Mouse (Mus musculus) midbrain, embryonic 14.5 days (tissue): ENCODE data around the gene Vav3. TPM values are rescaled to one million over a fixed set of nuclear protein-coding genes. Genes with fewer than 3 reads are reported as not detected.

Source experiments
- ATAC-seq: fragments of 200-750 bp; cut with Nextera tagmentation; 2 replicates; pipeline ENCODE4 v1.8.0; 2017; ENCODE audit warnings: moderate number of reproducible peaks, moderate library complexity; ENCODE audit not compliant: low FRiP score, low TSS enrichment
- DNase-seq: peaks from one replicate; pipeline ENCODE4 v3.0.0-alpha.2; 2015
- H3K27ac ChIP-seq: fragments of 300-500 bp; sonication (generic); replicated peaks from 2 replicates; pipeline ENCODE4 v1.5.1; 2014; ENCODE audit warnings: mild to moderate bottlenecking, low read depth, low read length, moderate library complexity
- H3K27me3 ChIP-seq: fragments of 300-500 bp; sonication (generic); 2 replicates; pipeline ENCODE4 v1.6.1; 2014; ENCODE audit warnings: low read length, control low read depth, mixed read lengths; ENCODE audit not compliant: control insufficient read depth, insufficient read depth
- H3K36me3 ChIP-seq: fragments of 300-500 bp; sonication (generic); 2 replicates; pipeline ENCODE4 v1.6.1; 2014; ENCODE audit warnings: low read length, control low read depth; ENCODE audit not compliant: control insufficient read depth, insufficient read depth
- H3K4me1 ChIP-seq: fragments of 300-500 bp; sonication (generic); 2 replicates; pipeline ENCODE4 v1.6.1; 2014; ENCODE audit warnings: mild to moderate bottlenecking, antibody characterized with exemption, low read length, control low read depth; ENCODE audit not compliant: control insufficient read depth, insufficient read depth
- H3K4me2 ChIP-seq: fragments of 300-500 bp; sonication (generic); 2 replicates; pipeline ENCODE4 v1.6.1; 2014; ENCODE audit warnings: mild to moderate bottlenecking, low read length, moderate library complexity
- H3K4me3 ChIP-seq: fragments of 300-500 bp; sonication (generic); replicated peaks from 2 replicates; pipeline ENCODE4 v1.5.1; 2014; ENCODE audit warnings: low read depth, low read length
- H3K9ac ChIP-seq: fragments of 300-500 bp; sonication (generic); replicated peaks from 2 replicates; pipeline ENCODE4 v1.6.1; 2014; ENCODE audit warnings: mild to moderate bottlenecking, low read length, moderate library complexity
- H3K9me3 ChIP-seq: fragments of 300-500 bp; sonication (generic); 2 replicates; pipeline ENCODE4 v1.6.1; 2016; ENCODE audit warnings: low read length, control low read depth, mixed read lengths; ENCODE audit not compliant: control insufficient read depth
- WGBS: fragments of 180-500 bp; shearing (Covaris S2); extraction: QIAGEN DNeasy Blood & Tissue Kit; methylation state at CpG from one replicate; pipeline ENCODE4 v1.1.7; 2014; 5-methylcytosine and 5-hydroxymethylcytosine counted together
- polyA plus RNA-seq: library from polyadenylated mRNA; unstranded; fragments of >200 nt; fragmentation: Nextera tagmentation; extraction: Ambion mirVana; gene quantifications from 2 replicates; pipeline ENCODE4 v1.2.1, GENCODE M21; 2014

Vav3 gene
- polyA plus RNA-seq, 1 experiment from 2014 or later, result 37.3 TPM

DNA sequence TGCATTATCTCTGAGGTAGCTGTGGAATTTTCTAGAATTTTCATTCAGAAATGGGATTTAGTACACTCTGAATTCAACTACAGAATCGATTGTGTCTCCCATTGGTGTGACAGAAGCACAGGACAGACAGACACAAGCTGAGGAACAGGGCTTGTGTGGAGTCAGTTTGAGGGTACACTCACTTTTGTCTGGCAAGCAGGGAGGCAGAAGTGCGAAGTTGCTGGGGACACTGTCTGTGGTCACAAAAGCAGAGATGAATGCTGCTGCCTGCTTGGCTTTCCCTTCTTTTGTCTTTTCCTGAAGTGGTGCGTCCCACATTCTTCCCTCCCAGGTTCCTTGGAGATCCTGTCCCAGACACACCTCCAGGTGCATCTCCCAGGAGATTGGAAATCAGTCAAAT, 28.6 kb upstream of the Vav3 start:
- 53% methylated on average over 3 of the region's 3 CpGs for WGBS
- H3K36me3 ChIP-seq, result no peaks in the 10 kb centered on the region

DNA sequence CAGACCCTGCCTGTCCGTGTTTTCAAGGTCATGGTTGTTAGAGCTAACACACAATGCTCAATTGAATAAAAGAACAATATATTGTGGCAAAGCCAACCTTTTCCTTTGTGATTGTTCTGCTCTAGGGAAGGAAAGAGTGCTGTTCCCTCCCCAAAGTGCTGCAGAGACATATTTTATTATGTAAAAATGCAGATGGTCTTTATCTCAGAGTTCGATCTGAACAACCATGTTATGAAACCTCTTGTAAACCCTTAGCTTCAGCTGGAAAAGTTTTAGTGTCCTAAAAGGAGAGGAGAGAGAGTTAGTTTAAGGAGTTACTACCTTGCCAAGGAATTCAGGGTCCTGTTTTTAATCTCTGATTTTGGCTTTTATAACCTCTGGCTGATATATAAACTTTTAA, 27.0 kb upstream of the Vav3 start:
- Histone ChIP-seq H3K4me2 (no peak overlapping the region), H3K36me3 (no peaks in the 10 kb centered on the region), H3K9me3 (no peaks in the 10 kb centered on the region), H3K27me3 (no peaks in the 10 kb centered on the region), H3K9ac (no peak overlapping the region), H3K27ac (no peak overlapping the region), H3K4me1 (no peaks in the 10 kb centered on the region), H3K4me3 (no peak overlapping the region)
- WGBS, result 35% methylated on average over 2 of the region's 2 CpGs
- ATAC-seq (no peak), DNase-seq (no peak)

More for the DNA sequence above, 28.6 kb upstream of the Vav3 start:
- no peak overlapping the region for H3K4me2 ChIP-seq
- no peaks in the 10 kb centered on the region for H3K4me1 ChIP-seq
- H3K9ac ChIP-seq, result no peak overlapping the region
- DNase-seq (no peak), ATAC-seq (no peak)
- no peak overlapping the region for H3K4me3 ChIP-seq
- H3K9me3 ChIP-seq, result no peaks in the 10 kb centered on the region
- no peak overlapping the region for H3K27ac ChIP-seq
- H3K27me3 ChIP-seq, result no peaks in the 10 kb centered on the region

DNA sequence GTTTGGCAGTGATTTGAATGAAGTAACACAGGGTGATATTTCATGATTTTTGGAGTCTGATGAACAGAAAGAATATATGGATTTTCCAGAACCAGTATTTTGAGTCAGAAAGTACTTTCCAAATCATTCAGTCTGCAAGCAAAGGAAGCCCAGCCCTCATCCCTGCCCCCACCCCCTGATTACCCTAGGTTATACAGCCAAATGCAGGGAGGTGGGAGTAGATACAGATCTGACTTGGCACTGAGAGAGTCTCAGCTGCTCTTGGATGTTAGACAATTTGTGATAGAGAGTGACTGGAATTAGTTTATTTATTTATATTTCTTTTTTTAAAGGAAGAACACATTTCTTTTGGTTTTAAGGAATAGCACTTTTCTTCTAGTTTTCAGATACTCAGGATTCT, 18.2 kb upstream of the Vav3 start:
- Histone ChIP-seq H3K4me2 (no peak overlapping the region), H3K36me3 (no peaks in the 10 kb centered on the region), H3K27me3 (no peaks in the 10 kb centered on the region), H3K4me3 (no peak overlapping the region), H3K9me3 (no peaks in the 10 kb centered on the region), H3K4me1 (no peaks in the 10 kb centered on the region), H3K27ac (no peak overlapping the region), H3K9ac (no peak overlapping the region)
- no peak for ATAC-seq
- no peak for DNase-seq

DNA sequence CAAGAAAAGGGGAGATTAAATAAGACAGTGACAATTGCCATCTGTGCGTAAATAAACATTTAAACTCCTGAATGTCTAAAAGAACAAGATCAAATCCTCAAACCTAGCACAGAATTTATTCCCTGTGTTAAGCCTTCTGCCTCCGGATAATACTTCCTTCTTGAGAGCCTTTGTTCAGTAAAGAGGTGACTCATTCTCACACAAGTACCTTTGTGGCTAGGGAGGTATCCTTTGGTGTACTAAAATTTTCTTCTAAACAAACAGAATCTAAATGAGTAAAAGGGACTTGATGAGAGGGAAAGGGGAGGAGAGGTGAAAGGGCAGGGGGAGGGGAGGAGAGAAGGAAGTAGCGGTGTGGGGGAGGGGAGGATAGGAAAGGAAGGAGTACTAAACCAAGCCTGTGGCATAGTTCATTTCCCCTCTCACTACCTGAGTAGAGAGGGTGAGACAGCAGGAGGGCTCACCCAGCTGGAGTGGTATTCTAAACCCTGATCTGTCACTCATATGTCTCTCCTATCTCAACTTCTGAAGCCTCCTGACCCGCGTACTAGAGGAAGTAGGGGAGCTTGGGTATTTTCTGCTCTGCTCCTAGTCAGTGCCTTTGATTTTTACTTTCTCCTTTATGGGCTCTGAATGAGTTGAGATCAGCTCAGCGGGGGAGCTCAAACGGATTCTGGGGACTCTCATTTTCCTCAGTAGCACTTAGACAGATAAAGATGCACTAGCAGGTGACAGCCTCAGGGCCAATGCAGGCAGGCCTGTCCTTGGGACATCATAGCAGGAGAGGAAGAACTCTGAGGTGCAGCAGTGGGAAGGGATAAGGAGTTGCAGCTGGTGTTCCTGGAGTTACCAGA, 16.8 kb upstream of the Vav3 start:
- H3K4me1 ChIP-seq, result no peaks in the 10 kb centered on the region
- no peaks in the 10 kb centered on the region for H3K27me3 ChIP-seq
- no peak overlapping the region for H3K4me3 ChIP-seq
- 60% methylated on average over 7 of the region's 7 CpGs for WGBS
- DNase-seq (no peak), ATAC-seq (no peak)
- H3K9me3 ChIP-seq, result no peaks in the 10 kb centered on the region
- H3K27ac ChIP-seq, result no peak overlapping the region
- H3K4me2 ChIP-seq, result no peak overlapping the region
- H3K9ac ChIP-seq, result no peak overlapping the region
- H3K36me3 ChIP-seq, result no peaks in the 10 kb centered on the region

DNA sequence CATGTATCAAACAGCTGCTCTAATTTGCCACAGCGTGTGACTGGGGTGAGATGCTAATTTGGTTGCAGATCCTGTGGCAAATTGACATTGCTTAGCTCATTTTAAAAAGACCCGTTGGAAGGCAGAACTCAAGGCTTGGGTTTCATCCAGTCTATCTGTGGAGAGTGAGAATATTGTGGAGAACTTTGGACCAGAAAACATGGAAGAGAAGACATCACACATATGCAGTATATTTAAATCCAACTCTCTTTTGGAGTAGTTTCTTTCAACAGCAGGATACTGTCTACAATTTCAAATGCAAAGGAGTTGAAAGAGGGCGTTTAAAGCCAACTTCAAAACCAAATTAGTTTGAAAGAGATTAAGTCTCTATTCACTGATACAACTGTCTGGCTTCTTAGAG, 13.3 kb upstream of the Vav3 start:
- Histone ChIP-seq H3K27ac (0 out of 2 replicates have a peak overlapping the region, but pooled peaks have one; percentile 8), H3K4me3 (no peak overlapping the region), H3K4me1 (no peaks in the 10 kb centered on the region), H3K9ac (no peak overlapping the region), H3K9me3 (no peaks in the 10 kb centered on the region), H3K36me3 (no peaks in the 10 kb centered on the region), H3K27me3 (no peaks in the 10 kb centered on the region), H3K4me2 (no peak overlapping the region)
- no peak for DNase-seq
- no peak for ATAC-seq
- 56% methylated on average over 3 of the region's 3 CpGs for WGBS

DNA sequence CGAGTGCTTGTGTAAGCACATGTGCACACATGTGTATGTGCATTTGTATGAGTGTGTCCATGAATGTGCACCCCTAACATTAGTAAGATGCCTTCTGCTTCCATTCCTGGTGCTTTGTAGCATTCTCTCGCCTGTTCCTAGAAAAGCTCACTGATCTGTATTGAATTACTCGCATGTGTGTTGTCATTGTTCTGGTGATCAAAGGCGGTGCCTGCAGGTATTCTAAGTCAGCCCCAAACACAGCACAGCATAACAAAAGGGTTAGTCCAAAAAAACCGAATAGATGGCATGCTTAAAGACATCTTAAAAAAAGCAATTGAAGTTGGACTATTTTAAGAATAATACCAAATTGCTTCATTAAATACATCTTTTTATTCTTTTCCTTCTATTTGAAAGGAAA, 7.7 kb upstream of the Vav3 start:
- no peaks in the 10 kb centered on the region for H3K27me3 ChIP-seq
- peak; percentile 51 for DNase-seq
- ATAC-seq, result no peak
- H3K4me1 ChIP-seq, result no peaks in the 10 kb centered on the region
- H3K27ac ChIP-seq, result 0 out of 2 replicates have a peak overlapping the region, but pooled peaks have one; percentile 20
- H3K9ac ChIP-seq, result no peak overlapping the region
- 32% methylated on average over 5 of the region's 5 CpGs for whole genome bisulfite sequencing
- no peaks in the 10 kb centered on the region for H3K9me3 ChIP-seq
- H3K4me3 ChIP-seq, result no peak overlapping the region
- no peaks in the 10 kb centered on the region for H3K36me3 ChIP-seq
- H3K4me2 ChIP-seq, result no peak overlapping the region

DNA sequence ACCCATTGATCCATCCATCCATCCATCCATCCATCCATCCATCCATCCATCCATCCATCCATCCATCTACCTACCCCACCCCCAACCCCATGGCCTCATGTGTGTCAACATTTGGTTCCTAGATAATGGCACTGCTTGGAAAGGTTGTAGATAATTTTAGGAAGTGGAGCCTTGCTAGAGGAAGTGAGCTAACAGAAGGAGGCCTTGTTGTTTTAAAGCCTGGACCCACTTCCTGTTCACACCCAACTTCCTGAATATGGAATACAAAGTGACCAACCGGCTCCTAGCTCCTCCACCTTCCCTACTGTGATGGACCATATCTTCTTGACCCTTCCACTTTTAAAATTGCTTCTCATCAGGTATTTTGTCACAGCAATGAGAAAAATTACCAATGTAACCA, 5.0 kb upstream of the Vav3 start:
- Histone ChIP-seq H3K36me3 (no peaks in the 10 kb centered on the region), H3K27ac (no peak overlapping the region), H3K9ac (no peak overlapping the region), H3K4me1 (no peaks in the 10 kb centered on the region), H3K4me3 (no peak overlapping the region), H3K4me2 (no peak overlapping the region), H3K27me3 (no peaks in the 10 kb centered on the region), H3K9me3 (no peaks in the 10 kb centered on the region)
- DNase-seq (no peak), ATAC-seq (no peak)
- WGBS, result 85% methylated on average over 1 of the region's 1 CpGs

DNA sequence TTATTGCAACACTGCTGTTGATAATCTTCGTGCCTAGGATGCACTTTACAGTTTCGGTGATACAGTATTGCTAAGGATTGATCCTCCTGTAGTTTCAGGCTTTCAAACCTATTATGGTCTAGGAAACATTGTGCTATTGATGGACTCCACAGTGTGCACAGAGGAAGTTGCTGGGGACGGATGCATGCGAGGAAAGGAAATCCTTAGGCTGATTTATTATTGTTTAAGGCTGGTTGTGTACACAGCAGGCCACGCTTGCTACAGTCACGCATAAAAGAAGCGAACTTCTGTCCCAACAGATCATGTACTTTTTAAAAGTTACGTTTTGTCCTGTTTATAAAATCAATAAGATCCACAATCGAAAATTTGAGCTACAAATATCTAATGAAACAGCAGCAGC, 1.2 kb upstream of the Vav3 start:
- 83% methylated on average over 9 of the region's 9 CpGs for WGBS
- no peak overlapping the region for H3K4me2 ChIP-seq

DNA sequence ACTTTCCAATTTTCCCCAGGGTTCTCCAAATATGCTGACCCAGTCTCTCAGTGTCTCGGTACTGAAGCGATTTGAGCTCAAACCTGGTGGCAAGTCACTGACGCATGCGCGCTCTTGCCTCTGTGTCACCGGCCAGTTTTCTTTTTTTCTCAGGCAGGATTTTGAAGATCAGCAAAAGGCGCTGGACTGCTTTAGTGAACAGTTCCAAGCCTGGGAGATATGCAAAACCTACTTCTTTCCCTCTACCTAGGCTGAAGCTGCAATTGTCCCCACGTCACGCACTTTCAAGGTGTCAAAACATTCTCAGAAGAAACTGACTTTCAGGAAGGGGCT, 546 bp upstream of the Vav3 start:
- peak; percentile 87 for DNase-seq
- ATAC-seq, result peak; percentile 5; the same call in 1 of the 2 replicates
- H3K4me3 ChIP-seq, result peak overlapping the region; percentile 78
- under 1% methylated on average over 9 of the region's 9 CpGs for WGBS
- H3K4me2 ChIP-seq, result peak overlapping the region; percentile 80
- H3K9me3 ChIP-seq, result no peaks in the 10 kb centered on the region
- H3K27me3 ChIP-seq, result no peaks in the 10 kb centered on the region
- H3K36me3 ChIP-seq, result no peaks in the 10 kb centered on the region
- peak overlapping the region; percentile 92 for H3K27ac ChIP-seq
- 0 out of 2 replicates have a peak, but pooled peaks cover 5% of the 10 kb centered on the region for H3K4me1 ChIP-seq
- peak overlapping the region; percentile 86 for H3K9ac ChIP-seq

More for the DNA sequence above, 1.2 kb upstream of the Vav3 start:
- Histone ChIP-seq H3K4me1 (0 out of 2 replicates have a peak, but pooled peaks cover 5% of the 10 kb centered on the region), H3K9ac (no peak overlapping the region), H3K27ac (no peak overlapping the region), H3K4me3 (no peak overlapping the region), H3K27me3 (no peaks in the 10 kb centered on the region), H3K9me3 (no peaks in the 10 kb centered on the region), H3K36me3 (no peaks in the 10 kb centered on the region)
- ATAC-seq (no peak), DNase-seq (no peak)
